Mouse (Mus musculus) cerebellum, postnatal 25 days (tissue): ENCODE results near the gene Rab39.

Experiments
- DNase-seq, 2 experiments: peaks; one replicate each; pipeline ENCODE4 v3.0.0; 2021; ENCODE audit warnings: mixed read lengths in 2 of 2

Rab39 gene

GRCm38 (mm10) chr9:53705992-53706696 is at the start of gene Rab39:
Gene Rab39 (minus strand): TSS chr9:53706232.
- peak; percentile 65 to 80 for DNase-seq

GRCm38 (mm10) chr9:53754801-53755200 is 48.8 kb upstream of the Rab39 start:
- DNase-seq, result no peak

- DNase-seq, result no peak
These were observed 44.9 kb upstream of the Rab39 start for GRCm38 (mm10) chr9:53750899-53751298.

GRCm38 (mm10) chr9:53750411-53750810 is 44.4 kb upstream of the Rab39 start:
- no peak for DNase-seq

GRCm38 (mm10) chr9:53740829-53741404 is 34.9 kb upstream of the Rab39 start:
- DNase-seq, result no peak

GRCm38 (mm10) chr9:53705491-53705991 is 491 bp downstream of the Rab39 start:
- DNase-seq, result peak in 1 of 2 experiments; percentile 35

- DNase-seq, result no peak
These were observed 3.0 kb downstream of the Rab39 start for GRCm38 (mm10) chr9:53702991-53703390.

GRCm38 (mm10) chr9:53700496-53700895 is 5.5 kb downstream of the Rab39 start:
- DNase-seq, result no peak

DNA sequence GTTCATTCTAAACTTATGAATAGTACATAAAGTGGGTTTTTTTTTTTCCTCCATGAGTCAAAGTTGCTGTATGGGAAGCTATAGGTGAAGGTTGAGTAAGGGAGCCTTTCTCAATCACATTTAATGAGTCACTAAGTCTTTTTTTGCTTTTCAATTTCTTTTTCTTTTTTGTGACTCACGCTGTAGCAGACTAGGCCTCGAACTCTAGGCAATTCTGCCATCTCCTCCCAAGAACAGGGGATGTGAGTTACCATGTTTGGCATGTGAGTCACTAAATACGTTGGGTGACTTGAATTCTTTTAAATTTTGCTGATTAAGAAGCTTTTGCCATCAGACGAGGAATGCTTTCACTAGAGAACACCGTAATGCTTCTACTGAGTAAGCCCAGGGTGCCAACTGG is 10.2 kb downstream of the Rab39 start:
- no peak for DNase-seq

- no peak for DNase-seq
These were observed 12.3 kb downstream of the Rab39 start for GRCm38 (mm10) chr9:53693718-53694117.

DNA sequence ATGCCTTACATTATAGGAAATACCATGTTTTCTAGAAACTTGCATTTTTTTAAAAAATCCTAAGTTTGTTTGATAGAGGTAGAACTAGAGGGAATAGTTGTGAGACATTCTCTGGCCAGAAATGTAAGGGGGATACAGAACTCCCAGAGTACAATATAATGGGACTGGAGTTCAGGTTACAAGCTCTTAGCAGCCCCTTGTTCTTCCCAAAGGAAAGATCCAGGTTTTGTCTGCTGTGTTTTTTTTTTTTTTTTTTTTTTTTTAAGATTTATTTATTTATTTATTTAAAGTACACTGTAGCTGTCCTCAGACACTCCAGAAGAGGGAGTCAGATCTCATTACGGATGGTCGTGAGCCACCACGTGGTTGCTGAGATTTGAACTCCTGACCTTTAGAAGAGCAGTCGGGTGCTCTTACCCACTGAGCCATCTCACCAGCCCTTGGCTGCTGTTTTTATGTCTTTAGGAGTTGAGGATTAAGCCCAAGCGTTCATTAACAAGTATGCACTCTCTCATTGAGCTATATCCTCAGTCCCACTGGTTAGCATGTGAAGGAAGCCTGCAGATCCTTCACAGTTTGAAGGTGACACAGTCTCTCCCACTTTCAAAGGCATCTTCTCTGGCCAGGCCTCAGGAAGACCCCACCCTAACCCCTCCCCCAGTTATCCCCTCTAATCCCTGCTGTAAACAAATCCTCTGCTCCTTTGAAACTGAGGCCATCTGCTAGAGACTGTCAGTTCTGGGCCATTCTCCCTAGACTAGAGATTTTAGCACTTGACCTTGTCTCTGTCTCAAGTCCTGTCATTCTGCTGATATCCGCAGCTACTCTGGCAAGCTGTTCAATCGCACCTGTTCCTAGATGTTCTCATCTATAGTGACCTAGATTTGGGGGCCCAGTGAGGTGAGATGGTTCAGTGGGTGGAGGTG is 14.0 kb downstream of the Rab39 start:
- DNase-seq, result no peak

DNA sequence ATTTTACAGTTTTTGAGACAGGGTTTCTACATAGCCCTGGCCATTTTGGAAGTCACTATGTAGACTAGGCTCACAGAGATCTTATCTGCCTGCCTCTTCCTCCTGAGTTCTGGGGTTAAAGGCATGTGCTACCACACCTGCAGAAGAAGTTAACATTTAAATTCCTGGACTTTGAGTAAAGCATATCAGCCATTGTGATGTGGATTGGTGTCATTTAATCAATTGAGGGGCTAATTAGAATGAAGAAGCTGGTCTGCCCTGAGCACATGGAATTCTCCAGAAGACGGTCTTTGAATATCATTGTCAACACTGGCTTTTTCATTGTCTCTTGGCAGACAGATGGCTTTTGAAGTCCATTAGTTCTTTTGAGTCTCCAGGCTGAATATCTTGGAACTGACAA is 25.2 kb downstream of the Rab39 start:
- no peak for DNase-seq

DNA sequence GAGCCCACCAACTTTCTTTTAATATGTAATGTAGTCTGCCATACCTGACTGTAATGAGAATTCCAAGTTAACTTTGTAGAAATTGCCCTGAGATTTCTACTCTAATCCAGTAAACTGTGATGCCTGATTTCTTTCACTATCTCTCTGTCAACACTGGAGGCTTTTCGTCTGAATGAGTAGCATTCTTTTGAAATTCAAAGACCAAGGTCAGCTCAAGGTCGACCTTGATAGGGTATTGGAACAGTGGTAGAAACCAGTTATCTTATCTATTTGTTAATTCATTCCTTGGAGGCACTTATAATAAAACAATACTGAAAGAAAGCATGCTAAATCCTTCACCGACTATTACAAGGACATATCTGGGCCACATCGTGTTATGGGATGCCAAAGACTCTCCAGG is 29.1 kb downstream of the Rab39 start:
- DNase-seq, result no peak

DNA sequence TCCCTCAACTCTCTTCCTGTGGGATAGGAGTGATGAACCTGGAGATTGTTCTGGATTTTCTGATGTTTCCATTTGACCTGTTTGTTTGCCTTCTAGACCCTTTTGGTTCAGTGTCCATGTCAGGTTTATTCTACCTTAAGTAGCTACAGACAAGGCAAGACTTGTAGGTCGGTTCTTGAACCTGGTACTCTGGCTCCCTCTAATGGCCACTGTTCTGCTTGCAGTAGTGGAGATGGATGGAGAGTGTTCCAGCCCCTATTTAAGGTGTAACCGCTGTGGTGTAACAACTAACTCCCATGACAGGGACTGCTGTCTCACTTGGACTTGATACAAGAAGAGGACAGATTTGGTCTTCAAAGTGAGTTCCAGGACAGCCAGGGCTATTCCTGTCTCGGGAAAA is 32.5 kb downstream of the Rab39 start:
- peak; percentile 75 to 89 for DNase-seq

- DNase-seq, result peak in 1 of 2 experiments; percentile 33
These were observed 36.3 kb downstream of the Rab39 start, which contains the start of gene Cul5 for GRCm38 (mm10) chr9:53669680-53670219. Gene Cul5 (minus strand): TSS chr9:53670014.

- DNase-seq, result peak; percentile 97 to 98
These were observed 38.9 kb downstream of the Rab39 start for GRCm38 (mm10) chr9:53667020-53667669.

DNA sequence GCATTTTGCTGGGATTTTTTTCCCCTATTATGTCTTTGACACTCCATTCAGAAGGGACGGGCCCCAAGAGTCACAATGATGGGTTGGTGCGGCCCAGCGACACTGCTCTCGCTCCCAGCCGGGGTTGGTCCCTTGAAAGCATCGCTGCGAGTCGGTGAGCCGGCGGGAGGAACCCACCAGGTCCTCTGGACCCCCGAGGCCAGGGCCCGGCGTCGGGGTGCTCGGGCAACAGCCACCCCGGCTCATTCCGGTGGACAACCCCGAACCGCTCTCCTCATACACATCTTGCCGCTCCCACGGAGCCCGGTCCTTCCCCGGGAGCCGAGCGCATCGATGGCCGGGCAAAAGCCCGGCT is 39.4 kb downstream of the Rab39 start:
- DNase-seq, result no peak

- no peak for DNase-seq
These were observed 40.6 kb downstream of the Rab39 start for GRCm38 (mm10) chr9:53665428-53665827.

DNA sequence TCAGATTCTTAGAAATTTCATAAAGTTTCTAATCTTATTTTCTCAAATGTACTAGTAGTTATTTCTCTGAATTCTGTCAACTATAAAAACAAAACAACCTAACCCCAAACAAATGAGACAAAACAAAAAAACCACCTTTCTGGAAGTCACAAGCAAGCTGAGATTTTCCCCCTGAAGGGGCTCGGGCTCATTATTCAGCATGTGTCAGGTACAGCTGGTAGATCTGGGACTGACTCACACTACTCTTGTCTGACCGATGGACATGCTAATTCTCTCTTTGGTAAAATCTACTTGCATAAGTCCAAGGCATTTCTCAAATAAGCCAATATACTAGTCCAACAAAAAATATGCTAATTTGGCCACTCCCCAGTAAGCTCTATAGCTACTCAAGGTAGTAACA is 41.2 kb downstream of the Rab39 start:
- no peak for DNase-seq

GRCm38 (mm10) chr9:53634796-53635195 is 71.2 kb downstream of the Rab39 start:
- DNase-seq, result no peak
